Mouse (Mus musculus): Measurements from ENCODE around the gene Olfr1280.

- TF ChIP-seq POLR2A (IDR thresholded peaks at IDR 0.05; ENCODE audit: insufficient read length, low read depth) (no peak), MYOG (IDR thresholded peaks at IDR 0.05; ENCODE audit: control insufficient read depth in 1 of 3, insufficient read depth in 1 of 3, insufficient read length in 2 of 3, low read depth in 2 of 3) (no peak), MAX (IDR thresholded peaks at IDR 0.05; ENCODE audit: low read depth) (no peak), POLR2AphosphoS2 (IDR thresholded peaks at IDR 0.05; ENCODE audit: insufficient read length, low read depth) (no peak), CEBPB (IDR thresholded peaks at IDR 0.05; ENCODE audit: insufficient read depth, poor library complexity, severe bottlenecking) (no peak), USF1 (IDR thresholded peaks at IDR 0.05; ENCODE audit: low read depth) (no peak), REST (IDR thresholded peaks at IDR 0.05; ENCODE audit: insufficient read depth, insufficient read length) (no peak), TCF3 (IDR thresholded peaks at IDR 0.05; ENCODE audit: insufficient read length, low read depth) (no peak), E2F4 (IDR thresholded peaks at IDR 0.05; ENCODE audit: insufficient read depth) (no peak), TCF12 (IDR thresholded peaks at IDR 0.05; ENCODE audit: insufficient read depth, poor library complexity, severe bottlenecking) (no peak)
These were observed 22.2 kb downstream of the Olfr1280 start, which contains the start of gene Olfr1282 for GRCm38 (mm10) chr2:111335976-111336375.
